Comparison of ENCODE assay signal across 9 mouse cellular contexts in genomic region chr16:15084147-15084752, GRCm38 (mm10).
DNase-seq lines count a peak whose midpoint lies in the region; ATAC-seq and TF ChIP-seq lines count a peak whose summit lies in the region.
"Had no signal": no experiment of that assay in that cellular context is flagged by ENCODE, and none has a peak within 500 bp of the region (broad histone marks: within the 10 kb centered on the region; RNA-seq: fewer than 3 reads in every experiment).

No protein-coding gene starts in this region.

- H3K4me3 ChIP-seq in heart, postnatal 0 days (ENCODE audit: low read depth, low read length): peak overlapping the region; percentile 62
- H3K4me3 ChIP-seq in midbrain, embryonic 10.5 days: peak overlapping the region; percentile 68

- peaks cover 4% of the 10 kb centered on the region; the same call in 1 of the 2 replicates for H3K4me1 ChIP-seq in heart, postnatal 0 days (ENCODE audit: control insufficient read depth, insufficient read depth)
- H3K4me1 ChIP-seq in midbrain, embryonic 10.5 days: peaks cover 20% of the 10 kb centered on the region

- H3K27ac ChIP-seq in heart, postnatal 0 days (ENCODE audit: low read depth): peak overlapping the region; percentile 83
- H3K27ac ChIP-seq in midbrain, embryonic 10.5 days (replicated peaks): peak overlapping the region; percentile 74

- H3K4me2 ChIP-seq in heart, postnatal 0 days (ENCODE audit: low read depth, low read length): peak overlapping the region; percentile 95

- no peak for TF ChIP-seq EP300 in heart, postnatal 0 days (IDR thresholded peaks at IDR 0.05; ENCODE audit: low read depth)

- ATAC-seq in heart, postnatal 0 days (ENCODE audit: insufficient read depth, low read depth): no peak

- 40% methylated on average over 10 of the region's 10 CpGs for WGBS in heart, postnatal 0 days
- WGBS in midbrain, embryonic 10.5 days: 20% methylated on average over 10 of the region's 10 CpGs

- DNase-seq in heart, adult 11 months: peak; percentile 84
- no peak for DNase-seq in heart, postnatal 36 days
- DNase-seq in MN1 (ENCODE audit: low spot score): peak; percentile 40
- no peak for DNase-seq in heart, postnatal 0 days (ENCODE audit: low spot score)
- peak; percentile 37 for DNase-seq in midbrain, embryonic 10.5 days (ENCODE audit: low spot score)
- no peak for DNase-seq in spleen, postnatal 10 days (ENCODE audit: low spot score in 2 of 2)
- no peak for DNase-seq in layer of hippocampus, postnatal 36 days
- DNase-seq in urinary bladder, postnatal 25 days (ENCODE audit: low spot score): no peak

- no peaks in the 10 kb centered on the region for H3K36me3 ChIP-seq in heart, postnatal 0 days (replicated peaks; ENCODE audit: control insufficient read depth, insufficient read depth, low read length)
- no peaks in the 10 kb centered on the region for H3K36me3 ChIP-seq in midbrain, embryonic 10.5 days

- H3K9ac ChIP-seq in heart, postnatal 0 days (replicated peaks; ENCODE audit: low read depth, low read length): peak overlapping the region; percentile 32; the same call in 1 of the 2 replicates

- no peak for TF ChIP-seq CTCF in heart, postnatal 0 days (IDR thresholded peaks at IDR 0.05; ENCODE audit: low read depth)

- no peaks in the 10 kb centered on the region for H3K9me3 ChIP-seq in heart, postnatal 0 days (replicated peaks; ENCODE audit: control insufficient read depth, low read length)
- no peaks in the 10 kb centered on the region for H3K9me3 ChIP-seq in midbrain, embryonic 10.5 days (replicated peaks)

- peaks cover 17% of the 10 kb centered on the region for H3K27me3 ChIP-seq in heart, postnatal 0 days (ENCODE audit: control insufficient read depth, insufficient read depth, low read length)
- H3K27me3 ChIP-seq in midbrain, embryonic 10.5 days (ENCODE audit: low read depth, poor library complexity, severe bottlenecking): peaks cover 32% of the 10 kb centered on the region
- H3K27me3 ChIP-seq: CH12.LX had no signal

- intact Hi-C loops in heart, postnatal 36 days (cut with DNase I): no loop called here

Comparison
In these comparisons a context has a peak if more than half of its experiments do, and no peak if none do; other contexts are left out.
1. DNase-seq: peak in heart, adult 11 months (single experiment), MN1 (single experiment) and midbrain, embryonic 10.5 days (single experiment); none in heart, postnatal 36 days (0 of 2), heart, postnatal 0 days (single experiment), spleen, postnatal 10 days (0 of 2), layer of hippocampus, postnatal 36 days (0 of 2) and urinary bladder, postnatal 25 days (single experiment).